Mouse (Mus musculus): Measurements from ENCODE around the gene Plgrkt. TPM values are rescaled to one million over a fixed set of nuclear protein-coding genes. Genes with fewer than 3 reads are reported as not detected.

Plgrkt gene
- polyA plus RNA-seq, 1 experiment from 2014 or later: 147 TPM

- Histone ChIP-seq H3K27me3 (replicated peaks; ENCODE audit: control insufficient read depth, insufficient read depth, low read length) (no peaks in the 10 kb centered on the region), H3K4me3 (ENCODE audit: low read depth, low read length) (peak overlapping the region; percentile 57), H3K36me3 (ENCODE audit: control insufficient read depth, insufficient read depth) (peaks cover 13% of the 10 kb centered on the region), H3K4me2 (replicated peaks; ENCODE audit: low read depth) (peak overlapping the region; percentile 94), H3K4me1 (replicated peaks; ENCODE audit: control insufficient read depth, insufficient read depth, low read length) (no peaks in the 10 kb centered on the region), H3K9ac (ENCODE audit: low read depth, low read length) (no peak overlapping the region), H3K9me3 (ENCODE audit: control insufficient read depth) (no peaks in the 10 kb centered on the region), H3K27ac (ENCODE audit: low read depth, low read length) (peak overlapping the region; percentile 41; the same call in 1 of the 2 replicates)
- no peak for TF ChIP-seq CTCF (IDR thresholded peaks at IDR 0.05; ENCODE audit: low read depth)
- ATAC-seq: no peak
- 13% methylated on average over 13 of the region's 13 CpGs for WGBS
These were observed 4.8 kb downstream of the Plgrkt start for GRCm38 (mm10) chr19:29362173-29362930.

GRCm38 (mm10) chr19:29361468-29362130 is 5.6 kb downstream of the Plgrkt start:
- peak overlapping the region; percentile 94 for H3K4me2 ChIP-seq (replicated peaks; ENCODE audit: low read depth)
- WGBS: 2% methylated on average over 33 of the region's 33 CpGs
- peak overlapping the region; percentile 57 for H3K4me3 ChIP-seq (ENCODE audit: low read depth, low read length)
- H3K4me1 ChIP-seq (replicated peaks; ENCODE audit: control insufficient read depth, insufficient read depth, low read length): no peaks in the 10 kb centered on the region
- peak; percentile 97 for ATAC-seq
- H3K36me3 ChIP-seq (ENCODE audit: control insufficient read depth, insufficient read depth): peaks cover 19% of the 10 kb centered on the region
- H3K27ac ChIP-seq (ENCODE audit: low read depth, low read length): peak overlapping the region; percentile 77
- H3K27me3 ChIP-seq (replicated peaks; ENCODE audit: control insufficient read depth, insufficient read depth, low read length): no peaks in the 10 kb centered on the region
- no peaks in the 10 kb centered on the region for H3K9me3 ChIP-seq (ENCODE audit: control insufficient read depth)
- peak overlapping the region; percentile 50 for H3K9ac ChIP-seq (ENCODE audit: low read depth, low read length)
- TF ChIP-seq CTCF (IDR thresholded peaks at IDR 0.05; ENCODE audit: low read depth): no peak

- Histone ChIP-seq H3K36me3 (ENCODE audit: control insufficient read depth, insufficient read depth) (peaks cover 19% of the 10 kb centered on the region), H3K4me3 (ENCODE audit: low read depth, low read length) (no peak overlapping the region), H3K27ac (ENCODE audit: low read depth, low read length) (no peak overlapping the region), H3K4me2 (replicated peaks; ENCODE audit: low read depth) (peak overlapping the region; percentile 94), H3K27me3 (replicated peaks; ENCODE audit: control insufficient read depth, insufficient read depth, low read length) (no peaks in the 10 kb centered on the region), H3K9me3 (ENCODE audit: control insufficient read depth) (no peaks in the 10 kb centered on the region), H3K4me1 (replicated peaks; ENCODE audit: control insufficient read depth, insufficient read depth, low read length) (no peaks in the 10 kb centered on the region), H3K9ac (ENCODE audit: low read depth, low read length) (no peak overlapping the region)
- ATAC-seq: no peak
- TF ChIP-seq CTCF (IDR thresholded peaks at IDR 0.05; ENCODE audit: low read depth): no peak
- WGBS: 45% methylated on average over 5 of the region's 5 CpGs
These were observed 6.9 kb downstream of the Plgrkt start for GRCm38 (mm10) chr19:29360251-29360650.

GRCm38 (mm10) chr19:29356281-29356680 is 10.9 kb downstream of the Plgrkt start:
- Histone ChIP-seq H3K9ac (ENCODE audit: low read depth, low read length) (no peak overlapping the region), H3K4me3 (ENCODE audit: low read depth, low read length) (no peak overlapping the region), H3K9me3 (ENCODE audit: control insufficient read depth) (no peaks in the 10 kb centered on the region), H3K4me1 (replicated peaks; ENCODE audit: control insufficient read depth, insufficient read depth, low read length) (no peaks in the 10 kb centered on the region), H3K27me3 (replicated peaks; ENCODE audit: control insufficient read depth, insufficient read depth, low read length) (no peaks in the 10 kb centered on the region), H3K36me3 (ENCODE audit: control insufficient read depth, insufficient read depth) (peaks cover 21% of the 10 kb centered on the region), H3K27ac (ENCODE audit: low read depth, low read length) (no peak overlapping the region), H3K4me2 (replicated peaks; ENCODE audit: low read depth) (no peak overlapping the region)
- no peak for TF ChIP-seq CTCF (IDR thresholded peaks at IDR 0.05; ENCODE audit: low read depth)
- no peak for ATAC-seq
- 77% methylated on average over 11 of the region's 11 CpGs for WGBS

DNA sequence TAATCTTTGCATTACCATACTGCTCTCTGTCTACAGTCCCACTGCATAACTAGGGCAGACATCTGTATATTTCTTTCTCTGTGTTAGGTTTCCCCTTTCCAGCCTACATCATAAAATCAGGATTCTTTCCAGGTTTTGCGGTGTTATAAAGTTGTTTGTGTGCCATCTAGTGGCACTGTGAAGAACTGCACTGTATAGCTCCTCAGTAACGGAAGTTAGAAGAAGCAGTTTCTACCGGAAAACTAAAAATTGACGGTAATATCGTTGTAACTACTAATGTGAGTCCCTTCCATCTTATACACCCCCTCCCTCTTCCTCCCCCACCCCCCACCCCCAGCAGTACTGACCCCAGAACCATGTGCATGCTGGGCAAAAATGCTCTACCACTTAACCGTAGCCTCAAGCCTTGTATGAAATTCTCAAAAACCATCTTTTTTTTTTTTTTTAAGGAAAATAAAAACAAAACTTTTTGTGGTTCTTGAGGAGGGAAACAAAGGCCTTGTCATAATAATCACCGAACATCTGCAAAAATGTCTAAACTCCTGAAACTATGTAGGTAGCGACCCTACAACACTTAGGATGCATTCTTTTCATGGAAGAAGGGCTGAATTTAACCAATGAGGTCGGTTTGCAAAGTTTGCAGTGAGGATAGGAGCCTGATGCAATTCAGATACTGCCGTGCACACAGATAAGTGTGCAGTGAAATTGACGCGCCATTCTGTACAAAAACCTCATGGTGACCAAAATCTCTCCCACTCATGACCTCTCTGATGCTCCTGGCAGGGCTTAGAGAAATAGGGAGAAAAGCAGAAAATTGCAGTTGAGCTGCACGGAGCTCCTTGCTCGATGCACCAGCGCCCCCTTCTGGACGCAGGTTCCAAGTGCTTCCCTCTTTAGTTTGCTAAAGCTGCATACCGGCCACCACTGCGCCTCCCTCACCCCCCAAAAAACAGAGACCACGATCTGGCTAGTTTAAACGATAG is 12.0 kb downstream of the Plgrkt start:
- 5% methylated on average over 20 of the region's 20 CpGs for WGBS
- Histone ChIP-seq H3K9ac (ENCODE audit: low read depth, low read length) (no peak overlapping the region), H3K4me3 (ENCODE audit: low read depth, low read length) (peak overlapping the region; percentile 29), H3K4me2 (replicated peaks; ENCODE audit: low read depth) (peak overlapping the region; percentile 67), H3K27ac (ENCODE audit: low read depth, low read length) (no peak overlapping the region), H3K4me1 (replicated peaks; ENCODE audit: control insufficient read depth, insufficient read depth, low read length) (no peaks in the 10 kb centered on the region), H3K36me3 (ENCODE audit: control insufficient read depth, insufficient read depth) (peaks cover 29% of the 10 kb centered on the region), H3K9me3 (ENCODE audit: control insufficient read depth) (no peaks in the 10 kb centered on the region), H3K27me3 (replicated peaks; ENCODE audit: control insufficient read depth, insufficient read depth, low read length) (no peaks in the 10 kb centered on the region)
- peak; percentile 96 for TF ChIP-seq CTCF (IDR thresholded peaks at IDR 0.05; ENCODE audit: low read depth)
- ATAC-seq: peak; percentile 28

DNA sequence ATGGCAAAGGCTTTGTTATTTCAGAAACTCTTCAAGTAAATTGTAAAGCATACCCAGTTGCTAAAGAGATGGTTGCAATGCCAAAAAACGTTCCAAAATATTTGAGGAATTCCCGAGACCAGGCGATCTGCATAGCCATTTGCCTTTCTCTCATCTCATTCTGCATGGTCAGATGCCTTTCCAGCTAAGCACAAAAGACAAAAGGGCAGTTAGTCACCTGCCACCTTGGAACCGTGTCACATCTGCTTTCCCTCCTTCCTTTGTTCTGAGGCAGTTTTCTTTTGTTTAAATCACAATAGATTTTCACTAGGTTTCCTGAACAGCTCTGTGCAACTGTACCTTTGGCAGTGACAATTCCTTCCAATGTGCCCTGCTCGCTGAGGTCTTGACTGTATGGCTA is 16.2 kb downstream of the Plgrkt start:
- Histone ChIP-seq H3K27ac (ENCODE audit: low read depth, low read length) (no peak overlapping the region), H3K9ac (ENCODE audit: low read depth, low read length) (no peak overlapping the region), H3K9me3 (ENCODE audit: control insufficient read depth) (no peaks in the 10 kb centered on the region), H3K27me3 (replicated peaks; ENCODE audit: control insufficient read depth, insufficient read depth, low read length) (no peaks in the 10 kb centered on the region), H3K4me2 (replicated peaks; ENCODE audit: low read depth) (no peak overlapping the region), H3K4me3 (ENCODE audit: low read depth, low read length) (no peak overlapping the region), H3K36me3 (ENCODE audit: control insufficient read depth, insufficient read depth) (peaks cover 20% of the 10 kb centered on the region), H3K4me1 (replicated peaks; ENCODE audit: control insufficient read depth, insufficient read depth, low read length) (no peaks in the 10 kb centered on the region)
- ATAC-seq: no peak
- TF ChIP-seq CTCF (IDR thresholded peaks at IDR 0.05; ENCODE audit: low read depth): no peak
- WGBS: 60% methylated on average over 5 of the region's 5 CpGs
